Mouse (Mus musculus) gastrocnemius, postnatal 4 days (tissue): ENCODE measurements around the gene Ern1. TPM values are rescaled to one million over a fixed set of nuclear protein-coding genes. Genes with fewer than 3 reads are reported as not detected.
A peak's percentile ranks its signal among the peaks of the same experiment; 100 is the strongest.
"Not testable (repeated sequence)": the region's sequence is repeated elsewhere in the genome, so short reads cannot be mapped to it uniquely, and the experiment has no call there.

ENCODE experiments used
- DNase-seq, 2 experiments: peaks; one replicate each; pipeline ENCODE4 v3.0.0; 2021 to 2022; ENCODE audit warnings: low spot score in 2 of 2, mixed read lengths in 2 of 2
- total RNA-seq, 2 experiments: library from RNA; stranded (reverse); gene quantifications; 2 replicates each; pipeline ENCODE4 v1.2.3; 2021

Gene Ern1
- total RNA-seq, 2 experiments from 2014 or later: 7.1 to 10.3 TPM

DNA sequence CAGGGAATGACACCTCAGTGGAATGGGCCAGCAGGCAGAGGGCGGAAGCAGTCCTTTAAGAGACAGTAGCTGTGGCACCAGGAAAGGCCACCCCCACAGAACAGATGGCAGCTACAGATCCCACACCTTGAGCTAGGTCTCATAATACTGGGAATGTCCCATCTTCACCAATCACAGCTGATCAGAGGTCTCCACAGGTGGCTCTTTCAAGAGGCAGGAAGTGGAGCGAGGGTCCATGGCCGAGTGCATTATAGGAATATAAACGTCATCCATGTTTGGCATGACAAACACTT, 15.7 kb upstream of the Ern1 start:
- no peak for DNase-seq

DNA sequence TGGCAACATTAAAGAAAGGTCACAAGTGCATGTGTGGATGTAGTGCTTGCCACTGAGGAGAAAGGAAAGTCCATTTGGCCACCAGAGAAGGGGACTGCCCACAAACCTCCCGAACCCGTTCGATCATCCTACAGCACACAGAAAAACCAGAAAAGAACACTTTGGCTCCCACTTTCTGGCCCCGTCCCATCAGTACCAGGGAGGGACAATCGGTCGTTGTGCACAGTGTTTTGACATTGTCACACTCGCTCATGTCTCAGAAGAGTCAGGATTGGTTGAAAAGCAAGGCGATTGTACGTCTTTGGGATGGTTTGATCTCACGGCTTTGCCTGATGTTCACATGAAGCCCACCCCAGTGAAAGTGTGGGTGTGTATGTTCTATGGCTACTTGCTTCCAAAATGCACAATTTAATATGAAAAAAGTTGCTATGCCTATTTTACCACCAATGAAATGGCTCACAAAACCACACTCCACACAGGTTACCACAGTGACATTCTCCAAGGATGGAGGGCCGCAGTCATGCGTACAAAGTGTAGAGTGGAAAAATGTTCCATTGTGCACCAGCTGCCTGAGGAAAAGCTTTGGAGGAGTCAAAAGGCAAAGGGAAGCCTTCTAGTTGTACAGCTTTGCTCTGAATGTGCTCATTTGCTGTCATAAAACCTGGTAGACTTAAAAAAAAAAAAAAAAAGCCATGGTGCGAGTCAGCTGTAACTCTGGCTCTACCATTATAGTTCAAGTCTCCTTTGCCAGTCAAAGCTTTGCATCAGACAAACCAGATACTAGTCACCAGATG, 15.2 kb upstream of the Ern1 start:
- DNase-seq: no peak

DNA sequence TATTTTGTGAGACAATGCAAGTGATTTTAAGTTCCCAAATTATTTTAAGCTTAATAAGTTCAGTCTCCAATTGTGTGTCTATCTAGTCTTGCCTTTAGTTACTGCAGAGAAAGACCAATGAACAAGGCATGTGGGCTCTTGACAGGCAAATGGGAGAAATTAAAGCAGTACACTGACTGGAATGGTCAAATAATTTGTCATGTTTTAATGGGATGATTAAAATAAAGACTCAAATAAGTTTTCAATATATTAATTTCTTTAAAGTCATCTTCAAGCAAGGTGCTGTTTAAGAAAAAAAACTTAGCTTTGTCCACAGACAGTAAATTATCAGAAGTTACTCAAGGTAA, 14.5 kb upstream of the Ern1 start:
- DNase-seq: no peak

DNA sequence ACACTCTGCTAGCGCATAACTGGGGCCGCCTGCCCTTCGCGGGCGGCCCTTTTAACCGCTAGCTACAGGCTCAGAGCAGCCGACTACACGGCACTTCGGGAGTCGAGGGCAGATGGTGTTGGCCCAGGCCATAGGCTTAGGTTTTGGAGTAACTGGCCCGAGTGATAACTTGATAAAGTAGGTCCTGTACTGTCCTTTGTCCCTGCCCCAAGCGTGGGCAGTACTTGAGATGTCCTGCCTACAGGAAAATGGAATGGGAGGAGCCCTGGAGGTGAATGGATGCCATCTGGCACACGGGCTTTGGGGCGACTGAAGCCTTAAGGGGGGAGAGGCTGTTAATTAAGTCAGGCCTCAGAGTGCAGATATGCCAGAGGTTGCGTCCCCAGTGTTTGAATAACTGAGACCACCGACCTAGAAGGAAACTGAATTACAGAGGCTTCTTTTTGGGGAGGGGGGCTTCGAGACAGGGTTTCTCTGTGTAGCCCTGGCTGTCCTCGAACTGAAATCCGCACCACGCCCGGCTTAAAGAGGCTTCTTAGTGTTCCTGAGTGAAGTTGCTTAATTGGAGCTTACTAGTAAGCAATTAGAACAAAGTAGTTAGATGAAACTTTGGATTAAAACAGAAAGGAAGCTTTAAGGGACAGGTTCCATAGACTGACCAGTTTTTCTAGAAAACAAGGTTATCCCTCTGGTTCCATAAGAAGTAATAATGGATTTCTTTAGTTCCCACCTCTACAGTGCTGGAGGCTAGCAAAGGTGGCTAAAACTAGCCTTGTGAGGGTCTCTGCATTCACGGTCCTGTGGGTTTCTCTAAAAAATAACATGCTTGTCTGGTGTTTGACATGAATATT, 13.9 kb upstream of the Ern1 start:
- DNase-seq: peak; percentile 45 to 70

DNA sequence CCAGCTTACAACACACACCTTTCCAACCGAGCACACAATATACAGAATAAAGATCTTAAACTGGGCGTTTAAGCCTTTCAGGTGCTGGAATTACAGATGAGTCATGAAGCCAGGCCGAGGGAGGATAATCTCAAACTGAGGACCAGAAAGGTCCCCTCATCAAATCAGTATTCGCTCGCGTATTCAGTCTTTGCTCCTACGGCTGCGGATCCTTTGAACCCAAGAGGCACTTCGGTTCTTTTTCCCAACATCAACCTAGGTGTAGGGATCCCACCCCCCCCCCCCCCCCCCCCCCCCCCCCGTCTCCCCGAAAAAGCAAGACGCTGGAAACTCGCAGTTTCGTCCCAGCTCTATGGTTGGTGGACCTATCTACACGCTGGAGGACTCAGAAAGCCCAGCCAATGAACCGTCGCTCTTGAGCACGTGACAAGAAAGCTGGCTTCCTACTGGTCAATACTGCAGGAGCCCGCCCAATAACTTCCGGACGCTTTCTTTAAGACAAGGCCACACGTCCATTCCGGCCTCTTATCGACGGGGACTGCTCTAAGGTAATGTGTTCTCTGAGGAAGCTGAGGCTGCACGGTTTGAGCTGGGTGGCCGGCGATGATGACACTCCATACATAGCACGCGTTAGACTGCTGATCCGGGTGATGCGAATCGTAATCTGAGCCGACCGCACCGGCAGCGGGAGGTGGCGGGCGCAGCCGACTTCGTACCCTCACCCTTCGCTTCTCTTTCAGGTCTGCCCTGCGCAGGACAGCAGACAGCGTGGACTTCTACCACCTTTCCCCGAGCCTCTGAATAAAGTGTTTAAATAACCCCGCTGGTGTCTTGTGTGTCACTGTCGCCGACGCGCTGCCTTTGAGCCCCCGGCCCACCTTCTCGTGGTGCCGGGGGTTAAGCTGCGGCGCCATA, 13.0 kb upstream of the Ern1 start:
- peak; percentile 75 to 90 for DNase-seq

DNA sequence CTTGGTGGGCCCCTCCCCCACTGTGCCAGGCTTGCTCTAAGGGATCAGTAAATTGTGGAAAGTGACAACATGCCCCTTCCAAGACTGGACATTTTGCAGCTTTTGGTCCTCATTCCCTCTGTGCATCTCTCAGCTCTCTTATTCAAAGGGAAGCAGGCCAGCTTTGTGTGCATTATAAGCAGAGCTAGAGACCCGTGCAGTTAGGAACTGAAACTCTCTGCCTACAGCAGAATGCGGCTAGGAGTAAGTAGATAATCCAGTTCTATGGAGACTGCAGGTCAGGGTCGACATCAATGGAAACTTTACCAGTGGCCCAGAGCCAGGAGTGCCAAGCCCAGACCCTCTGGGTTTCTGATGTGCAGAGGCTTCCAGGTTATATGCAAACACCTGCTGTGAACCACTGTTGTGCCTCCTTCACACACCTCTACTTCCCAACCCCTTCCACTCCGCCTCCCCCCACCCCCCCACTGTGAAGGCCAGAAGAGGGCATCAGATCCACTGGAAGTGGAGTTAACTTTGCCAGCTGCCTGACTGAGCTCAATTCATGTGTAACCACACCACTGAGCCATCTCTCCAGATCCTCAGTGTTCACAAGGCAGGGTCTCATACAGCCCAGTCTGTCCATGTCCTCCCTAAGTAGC, 11.2 kb upstream of the Ern1 start:
- no peak for DNase-seq

DNA sequence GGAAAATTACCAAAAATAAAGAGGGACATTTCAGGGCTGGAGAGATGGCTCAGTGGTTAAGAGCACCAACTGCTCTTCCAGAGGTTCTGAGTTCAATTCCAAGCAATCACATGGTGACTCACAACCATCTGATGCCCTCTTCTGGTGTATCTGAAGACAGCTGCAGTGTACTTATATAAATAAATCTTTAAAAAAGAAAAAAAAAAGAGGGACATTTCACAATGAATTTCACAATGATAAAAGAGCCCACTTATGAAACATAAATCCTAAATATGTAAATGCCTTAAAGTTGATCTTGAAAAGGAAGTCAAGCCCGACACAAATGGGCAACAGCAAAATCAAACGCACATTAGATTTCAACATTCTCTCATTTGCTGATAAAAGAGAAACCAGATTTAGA, 10.3 kb upstream of the Ern1 start:
- DNase-seq: no peak

DNA sequence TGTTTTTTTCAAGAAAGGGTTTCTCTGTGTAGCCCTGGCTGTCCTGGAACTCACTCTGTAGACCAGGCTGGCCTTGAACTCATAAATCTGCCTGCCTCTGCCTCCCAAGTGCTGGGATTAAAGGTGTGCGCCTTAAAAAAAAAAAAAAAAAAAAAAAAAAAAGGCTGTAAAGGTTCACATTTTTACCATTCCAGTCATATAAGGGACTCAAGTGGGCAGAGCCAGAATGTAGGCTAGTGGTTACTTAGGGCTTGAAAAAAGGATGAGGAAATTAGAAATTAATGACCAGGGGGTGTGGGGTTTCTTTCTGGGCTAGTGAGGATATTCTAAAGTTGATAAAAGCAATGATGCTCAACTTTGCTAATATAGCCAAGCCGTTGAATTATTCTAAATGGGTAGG, 9.4 kb upstream of the Ern1 start:
- DNase-seq: not testable (repeated sequence)

DNA sequence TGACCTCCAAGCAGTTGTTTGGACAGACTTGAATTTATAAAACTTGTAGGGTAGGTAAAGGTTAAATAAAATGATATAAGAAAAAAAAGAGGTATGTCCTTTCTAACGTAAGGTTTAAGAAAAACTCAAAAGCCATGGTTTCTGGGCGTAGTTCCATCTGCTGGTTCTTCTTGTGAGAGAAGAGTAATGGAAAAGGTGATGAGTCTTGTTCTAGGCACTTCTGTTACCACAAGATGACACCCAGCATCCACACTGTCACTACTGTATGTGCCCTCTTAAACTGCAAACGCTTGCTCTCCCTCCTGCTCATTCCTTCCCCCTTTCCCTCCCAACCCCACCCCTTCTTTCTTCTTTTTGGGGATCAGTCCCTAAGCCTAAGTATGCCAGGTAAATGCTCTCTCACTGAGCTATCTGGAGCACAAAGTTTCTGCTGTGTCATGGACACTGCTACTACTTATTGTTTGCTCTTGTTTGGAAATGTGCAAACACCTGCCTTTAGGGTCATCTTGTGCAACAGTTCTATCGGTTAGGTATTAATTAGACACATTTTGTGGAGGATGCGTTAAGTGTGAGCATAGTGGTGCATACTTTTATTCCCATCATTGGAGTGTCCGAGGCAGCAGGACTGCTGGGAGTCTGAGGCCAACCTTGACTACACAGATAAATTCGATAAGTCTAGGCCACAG, 5.5 kb upstream of the Ern1 start:
- no peak for DNase-seq

DNA sequence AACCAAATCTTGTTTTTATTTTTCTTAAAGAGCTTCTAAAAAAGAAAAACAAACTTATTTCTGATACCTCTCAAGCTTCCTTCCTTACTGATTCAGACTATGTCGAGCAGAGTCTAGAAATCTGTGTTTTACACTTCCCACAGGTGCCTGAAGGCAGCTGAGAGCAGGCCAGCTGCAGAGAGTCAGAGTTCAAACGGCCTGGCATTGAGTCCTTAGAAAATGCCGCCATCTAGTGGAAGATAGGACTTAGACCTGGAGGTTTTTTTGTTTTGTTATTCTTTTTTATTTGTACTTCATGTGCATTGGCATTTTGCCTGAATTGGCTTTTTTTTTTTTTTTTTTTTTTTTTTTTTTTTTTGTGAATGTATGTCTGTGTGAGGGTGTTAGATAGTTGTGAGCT, 3.7 kb upstream of the Ern1 start:
- DNase-seq: peak in 1 of 2 experiments; percentile 46

DNA sequence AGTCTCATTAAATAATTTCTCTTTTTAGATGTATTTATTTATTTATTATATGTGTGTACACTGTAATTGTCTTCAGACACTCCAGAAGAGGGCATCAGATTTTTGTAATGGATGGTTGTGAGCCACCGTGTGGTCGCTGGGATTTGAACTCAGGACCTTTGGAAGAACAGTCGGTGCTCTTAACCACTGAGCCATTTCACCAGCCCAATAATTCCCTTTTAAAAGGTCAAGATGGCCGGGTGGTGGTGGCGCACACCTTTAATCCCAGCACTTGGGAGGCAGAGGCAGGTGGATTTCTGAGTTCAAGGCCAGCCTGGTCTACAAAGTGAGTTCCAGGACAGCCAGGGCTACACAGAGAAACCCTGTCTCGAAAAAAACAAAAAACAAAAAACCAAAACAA, 2.9 kb upstream of the Ern1 start:
- DNase-seq: not testable (repeated sequence)

DNA sequence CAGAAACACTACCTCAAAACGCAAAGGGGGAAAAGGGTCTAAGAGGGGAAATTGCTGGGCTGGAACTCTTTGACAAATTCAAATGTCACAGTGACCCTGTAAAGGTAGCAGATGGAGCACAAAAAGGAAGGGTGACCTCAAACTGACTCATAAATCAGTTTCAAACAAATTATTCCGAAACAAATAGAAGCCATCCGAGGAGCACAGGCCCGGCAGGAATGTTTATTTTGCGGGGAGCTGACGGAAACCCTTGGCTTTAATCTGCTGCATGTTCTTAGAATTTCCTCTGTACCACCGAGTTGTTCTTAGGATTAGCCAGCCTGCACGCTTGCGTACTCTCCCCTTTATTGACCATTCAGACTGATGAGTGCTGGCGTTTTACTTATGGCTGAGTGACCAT, 2.4 kb upstream of the Ern1 start:
- DNase-seq: no peak

DNA sequence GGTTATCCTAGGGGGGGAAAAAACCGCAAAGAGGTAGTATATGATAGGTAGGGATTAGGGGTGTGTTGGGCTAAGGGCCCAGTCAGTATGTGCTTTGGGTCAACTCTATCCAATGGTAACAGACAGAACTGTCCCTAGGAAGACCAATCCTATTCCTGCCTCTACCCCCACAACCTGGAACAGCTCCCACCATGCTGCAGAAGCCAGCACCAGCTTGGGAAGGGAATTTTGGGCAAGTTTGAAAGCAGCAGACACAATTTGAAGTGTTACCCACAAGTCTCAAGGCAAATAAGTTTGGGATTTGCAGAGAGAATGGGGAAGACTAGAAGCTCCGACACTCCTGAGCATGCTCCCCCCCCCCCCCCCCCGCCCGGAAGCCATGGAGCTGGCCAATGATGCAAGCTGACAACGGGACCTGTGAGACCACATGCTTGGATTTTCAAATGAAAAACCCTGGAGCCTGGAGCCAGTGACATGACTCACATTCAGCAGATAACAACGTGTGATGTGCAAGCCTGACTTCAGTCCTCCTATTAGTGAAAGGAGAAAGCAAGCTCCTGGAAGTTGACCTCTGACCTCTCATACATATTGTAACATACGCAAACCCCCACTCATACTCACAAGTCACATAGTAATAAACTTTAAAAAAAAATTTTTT, 1.5 kb upstream of the Ern1 start:
- DNase-seq: no peak

DNA sequence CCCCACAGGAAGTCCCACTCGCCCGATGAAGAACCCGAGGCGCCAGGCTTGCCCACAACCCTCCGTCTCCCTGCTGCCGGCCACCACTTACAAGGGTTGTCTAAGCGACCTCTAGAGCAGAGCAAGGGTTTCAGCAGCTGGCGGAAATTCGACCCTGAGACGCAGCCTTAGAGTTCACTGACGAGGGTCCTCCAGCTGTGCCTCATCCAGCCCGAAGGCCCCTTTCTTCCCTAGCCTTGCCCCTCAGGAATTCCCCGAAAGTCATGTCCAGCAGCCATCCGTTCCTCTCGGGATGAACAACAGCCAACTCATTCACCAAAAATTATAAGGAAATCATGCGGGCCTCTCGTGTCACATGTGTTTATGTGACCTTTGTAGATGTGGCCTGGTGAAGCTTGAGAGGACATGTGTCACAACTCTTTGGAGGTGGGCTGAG, 492 bp upstream of the Ern1 start:
- DNase-seq: no peak

DNA sequence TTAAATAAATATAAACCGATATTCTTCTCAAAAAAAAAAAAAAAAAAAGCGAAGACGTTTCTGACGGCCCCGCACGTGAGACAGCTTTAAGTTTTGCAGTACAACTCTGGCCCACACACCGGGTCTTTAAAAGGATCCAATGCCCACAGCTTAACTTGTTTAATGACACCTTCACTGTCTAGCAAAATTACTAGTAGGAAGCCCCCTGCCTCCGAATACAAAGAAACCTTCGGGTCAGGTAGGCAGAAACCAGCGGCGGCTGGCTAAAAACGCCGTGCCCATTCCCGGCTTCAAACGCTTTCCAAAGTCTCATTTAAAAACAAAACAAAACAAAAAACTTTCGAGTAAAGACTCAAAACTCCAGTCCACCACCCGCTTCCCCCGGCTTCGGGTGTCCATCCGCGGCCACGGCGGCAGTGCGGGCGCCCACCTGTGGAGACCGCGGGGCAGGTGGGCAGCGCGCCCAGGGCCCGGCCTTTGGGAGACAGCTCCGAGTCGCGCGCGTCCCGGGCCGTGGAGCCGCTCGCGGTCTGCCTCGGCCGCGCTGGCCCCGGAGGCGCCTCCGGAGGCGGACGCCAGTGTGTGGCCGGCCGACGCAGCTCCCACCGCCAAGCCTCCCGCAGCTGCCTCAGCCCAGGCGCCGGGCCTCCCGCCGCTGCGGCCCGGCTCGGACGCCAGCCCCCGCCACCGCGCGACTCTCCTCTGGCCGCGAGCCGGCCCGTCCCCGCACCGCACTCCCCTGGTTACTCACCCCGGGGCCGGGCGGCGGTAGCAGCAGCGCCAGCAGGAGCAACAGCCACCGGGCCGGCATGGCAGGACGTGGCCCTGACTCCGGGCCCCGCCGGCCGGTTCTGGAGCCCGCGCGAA, 553 bp downstream of the Ern1 start:
- peak in 1 of 2 experiments; percentile 23 for DNase-seq

DNA sequence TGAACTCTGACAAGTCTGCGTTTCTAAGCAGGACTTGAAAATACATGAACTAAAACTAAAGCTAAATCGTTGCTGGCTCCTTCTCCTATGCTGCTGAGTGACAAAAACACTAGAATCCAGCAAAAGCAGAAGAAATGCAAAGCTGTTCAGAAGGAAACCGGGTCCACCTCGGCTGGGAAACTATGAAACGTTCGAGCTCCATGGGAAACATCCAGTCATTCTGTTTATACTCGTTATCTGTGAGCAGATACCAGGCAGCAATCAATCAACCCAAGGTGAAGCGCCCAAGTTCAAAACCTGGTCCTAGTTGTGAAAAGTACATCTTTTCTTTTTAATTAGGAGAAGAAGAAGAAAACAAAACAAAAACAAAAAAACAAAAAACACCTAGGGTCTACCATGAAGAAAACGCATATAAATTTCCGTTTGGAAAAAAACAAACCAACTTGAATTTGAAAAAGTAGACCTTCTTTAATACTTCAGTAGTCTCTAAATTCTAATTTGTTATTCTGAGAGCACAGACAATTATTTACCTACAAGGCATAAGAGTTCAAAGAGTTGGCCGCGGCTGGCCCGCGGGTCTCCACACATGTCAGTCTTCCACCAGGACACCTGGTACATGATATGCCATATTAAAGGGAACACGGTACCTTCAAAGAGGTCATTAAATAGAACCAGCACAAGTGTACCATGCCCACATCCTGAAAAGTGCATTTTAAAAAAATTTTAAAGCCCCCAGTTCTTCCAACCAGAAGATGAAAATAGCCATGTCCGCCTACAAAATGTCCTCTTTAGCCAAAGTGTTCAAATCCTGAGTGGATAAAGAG, 1.4 kb downstream of the Ern1 start:
- no peak for DNase-seq

DNA sequence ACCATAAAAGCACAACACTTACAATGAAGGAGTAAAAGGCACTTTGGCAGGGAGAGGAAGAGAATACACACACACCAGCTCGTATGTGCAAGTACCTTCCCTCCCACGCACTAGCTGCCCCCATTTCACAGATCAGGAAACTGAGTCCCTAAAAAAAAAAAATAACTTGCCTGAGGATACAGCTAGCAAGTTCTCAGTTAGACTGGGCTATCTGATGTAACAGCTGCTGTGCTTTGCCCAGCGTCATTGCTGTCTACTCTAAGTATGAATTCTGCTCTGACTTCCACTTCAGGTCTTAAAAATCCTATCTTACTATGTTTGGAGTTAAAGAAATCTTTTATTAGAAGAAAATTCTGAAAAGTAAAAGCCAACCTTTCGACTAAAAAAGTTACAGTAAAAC, 2.0 kb downstream of the Ern1 start:
- DNase-seq: no peak

DNA sequence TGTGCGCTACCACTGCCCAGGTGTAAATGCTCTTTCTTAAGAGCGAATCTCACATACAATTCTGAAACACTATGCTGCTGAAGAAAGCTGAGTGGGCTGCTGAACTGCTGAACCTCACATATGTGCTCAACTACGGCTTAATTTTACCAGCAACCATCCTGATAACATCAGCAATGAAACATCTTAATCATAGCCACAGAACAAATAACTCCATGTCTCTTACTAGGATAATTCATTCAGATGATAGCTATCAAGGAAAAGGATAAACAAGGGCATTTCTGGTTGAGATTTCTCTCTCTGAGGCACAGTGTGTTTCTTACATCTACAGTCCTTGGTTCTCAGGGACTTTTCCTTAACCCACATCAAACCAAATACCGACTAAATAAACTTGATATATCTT, 2.8 kb downstream of the Ern1 start:
- no peak for DNase-seq
